Mouse (Mus musculus) gastrocnemius, adult 2 months (tissue): ENCODE measurements around the gene Kif6. TPM values are rescaled to one million over a fixed set of nuclear protein-coding genes. Genes with fewer than 3 reads are reported as not detected.

Source experiments
- DNase-seq: peaks from one replicate; pipeline ENCODE4 v3.0.0; 2022
- H3K27ac ChIP-seq: fragments of 200-600 bp; 2 replicates; pipeline ENCODE4 v1.8.1; 2022; ENCODE audit warnings: mild to moderate bottlenecking
- H3K4me3 ChIP-seq: fragments of 200-600 bp; 2 replicates; pipeline ENCODE4 v1.8.1; 2022; ENCODE audit warnings: mild to moderate bottlenecking, moderate library complexity
- CTCF ChIP-seq: fragments of 200-600 bp; IDR thresholded peaks from 2 replicates; pipeline ENCODE4 v1.8.1; 2022; ENCODE audit warnings: antibody characterized with exemption, mild to moderate bottlenecking, moderate library complexity
- intact Hi-C: fragments of 180-260 bp; cut with DNase I; formaldehyde crosslinking; loops from one replicate; pipeline ENCODE4 v1.15.1; 2025
- total RNA-seq, 2 experiments: library from RNA; stranded (reverse); gene quantifications; 2 replicates each; pipeline ENCODE4 v1.2.3; 2021

Gene Kif6
- total RNA-seq, 2 experiments from 2014 or later = not detected

- Histone ChIP-seq H3K27ac (no peak overlapping the region), H3K4me3 (no peak overlapping the region)
- no peak for DNase-seq
- no peak for TF ChIP-seq CTCF
- intact Hi-C loops = no loop called here
Measured at GRCm38 (mm10) chr17:49816703-49817102, 201.8 kb downstream of the Kif6 start.

- intact Hi-C loops = no loop called here
Measured at GRCm38 (mm10) chr17:49820203-49820602, 205.3 kb downstream of the Kif6 start.

GRCm38 (mm10) chr17:49824142-49824840 is 209.4 kb downstream of the Kif6 start:
- no peak for DNase-seq
- Histone ChIP-seq H3K27ac (no peak overlapping the region), H3K4me3 (no peak overlapping the region)
- intact Hi-C loops = no loop called here
- no peak for TF ChIP-seq CTCF

More at GRCm38 (mm10) chr17:49820203-49820602, 205.3 kb downstream of the Kif6 start:
- Histone ChIP-seq H3K27ac (no peak overlapping the region), H3K4me3 (no peak overlapping the region)
- no peak for DNase-seq
- no peak for TF ChIP-seq CTCF

GRCm38 (mm10) chr17:49824841-49825450 is 210.0 kb downstream of the Kif6 start:
- no peak overlapping the region for H3K27ac ChIP-seq
- H3K4me3 ChIP-seq = no peak overlapping the region
- no peak for DNase-seq
- intact Hi-C loops = no loop called here
- no peak for TF ChIP-seq CTCF

- DNase-seq = no peak
- no peak for TF ChIP-seq CTCF
- Histone ChIP-seq H3K4me3 (no peak overlapping the region), H3K27ac (no peak overlapping the region)
- intact Hi-C loops = no loop called here
Measured at GRCm38 (mm10) chr17:49825831-49826230, 210.9 kb downstream of the Kif6 start.

- intact Hi-C loops = no loop called here
- H3K4me3 ChIP-seq = no peak overlapping the region
- TF ChIP-seq CTCF = no peak
- no peak overlapping the region for H3K27ac ChIP-seq
- no peak for DNase-seq
Measured at GRCm38 (mm10) chr17:49831745-49832144, 216.8 kb downstream of the Kif6 start.

GRCm38 (mm10) chr17:49834044-49834545 is 219.2 kb downstream of the Kif6 start:
- no peak overlapping the region for H3K4me3 ChIP-seq
- no peak for TF ChIP-seq CTCF
- H3K27ac ChIP-seq = no peak overlapping the region
- intact Hi-C loops = no loop called here
- no peak for DNase-seq

- TF ChIP-seq CTCF = no peak
- Histone ChIP-seq H3K27ac (no peak overlapping the region), H3K4me3 (no peak overlapping the region)
- intact Hi-C loops = no loop called here
- no peak for DNase-seq
Measured at GRCm38 (mm10) chr17:49837417-49837816, 222.5 kb downstream of the Kif6 start.

GRCm38 (mm10) chr17:49839243-49839642 is 224.3 kb downstream of the Kif6 start:
- Histone ChIP-seq H3K27ac (no peak overlapping the region), H3K4me3 (no peak overlapping the region)
- intact Hi-C loops = no loop called here
- TF ChIP-seq CTCF = no peak
- no peak for DNase-seq

- Histone ChIP-seq H3K4me3 (no peak overlapping the region), H3K27ac (peak overlapping the region; percentile 35; the same call in 1 of the 2 replicates)
- intact Hi-C loops = loop anchor here (10.0 kb wide), 1 partner anchor 316 kb away; no protein-coding TSS in a partner anchor
- no peak for TF ChIP-seq CTCF
- no peak for DNase-seq
Measured at GRCm38 (mm10) chr17:49851210-49851609, 236.3 kb downstream of the Kif6 start.

- intact Hi-C loops = loop anchor here (1.0 to 10.0 kb wide), 2 partner anchors 317 to 384 kb away; no protein-coding TSS in a partner anchor
- peak; percentile 68 for DNase-seq
- Histone ChIP-seq H3K4me3 (no peak overlapping the region), H3K27ac (peak overlapping the region; percentile 35)
- peak; percentile 71 for TF ChIP-seq CTCF
Measured at GRCm38 (mm10) chr17:49852183-49852582, 237.2 kb downstream of the Kif6 start.

- DNase-seq = no peak
- Histone ChIP-seq H3K4me3 (no peak overlapping the region), H3K27ac (no peak overlapping the region)
- intact Hi-C loops = loop anchor here (10.0 kb wide), 1 partner anchor 321 kb away; no protein-coding TSS in a partner anchor
- TF ChIP-seq CTCF = no peak
Measured at GRCm38 (mm10) chr17:49855785-49856184, 240.8 kb downstream of the Kif6 start.

GRCm38 (mm10) chr17:49860057-49860816 is 245.3 kb downstream of the Kif6 start:
- no peak for DNase-seq
- intact Hi-C loops = no loop called here
- H3K27ac ChIP-seq = no peak overlapping the region
- no peak overlapping the region for H3K4me3 ChIP-seq
- TF ChIP-seq CTCF = no peak
